Mouse (Mus musculus) CD4-positive, CD25-positive, alpha-beta regulatory T cell, adult 4 months (primary cell): ENCODE results near the gene Lamc2. TPM values are rescaled to one million over a fixed set of nuclear protein-coding genes. Genes with fewer than 3 reads are reported as not detected.
A peak's percentile ranks its signal among the peaks of the same experiment; 100 is the strongest.
"Not testable (repeated sequence)": the region's sequence is repeated elsewhere in the genome, so short reads cannot be mapped to it uniquely, and the experiment has no call there.

ENCODE experiments used
- ATAC-seq: one replicate; pipeline ENCODE4 v1.8.0; 2017
- polyA plus RNA-seq, 2 experiments: library from polyadenylated mRNA; unstranded; fragments of 100-300 nt; shearing (Covaris generic); gene quantifications; one replicate each; pipeline ENCODE4 v1.2.1; 2017

Gene Lamc2
- polyA plus RNA-seq, 2 experiments from 2014 or later: 0.35 to 0.50 TPM

GRCm38 (mm10) chr1:153094226-153095076 lies 91.8 kb downstream of the Lamc2 start:
- ATAC-seq: no peak

GRCm38 (mm10) chr1:153093581-153093980 lies 92.7 kb downstream of the Lamc2 start:
- ATAC-seq: no peak

- no peak for ATAC-seq
These were observed 93.1 kb downstream of the Lamc2 start for GRCm38 (mm10) chr1:153093172-153093571.

GRCm38 (mm10) chr1:153092237-153092975 lies 93.8 kb downstream of the Lamc2 start:
- ATAC-seq: peak; percentile 56

- ATAC-seq: peak; percentile 41
These were observed 94.6 kb downstream of the Lamc2 start for GRCm38 (mm10) chr1:153091438-153092236.

GRCm38 (mm10) chr1:153090807-153091206 lies 95.4 kb downstream of the Lamc2 start:
- ATAC-seq: no peak

GRCm38 (mm10) chr1:153090081-153090480 lies 96.2 kb downstream of the Lamc2 start:
- no peak for ATAC-seq

- no peak for ATAC-seq
These were observed 98.5 kb downstream of the Lamc2 start for GRCm38 (mm10) chr1:153087771-153088170.

- ATAC-seq: peak; percentile 98
These were observed 101.0 kb downstream of the Lamc2 start for GRCm38 (mm10) chr1:153085198-153085597.

GRCm38 (mm10) chr1:153084191-153084590 lies 102.1 kb downstream of the Lamc2 start:
- ATAC-seq: no peak

- ATAC-seq: not testable (repeated sequence)
These were observed 103.0 kb downstream of the Lamc2 start for GRCm38 (mm10) chr1:153083233-153083632.

GRCm38 (mm10) chr1:153075955-153076354 lies 110.3 kb downstream of the Lamc2 start:
- ATAC-seq: no peak

- ATAC-seq: no peak
These were observed 111.0 kb downstream of the Lamc2 start for GRCm38 (mm10) chr1:153075087-153075736.

GRCm38 (mm10) chr1:153073441-153073840 lies 112.8 kb downstream of the Lamc2 start:
- no peak for ATAC-seq

Other genes starting within 250 kb of the Lamc2 start
- gene Nmnat2, start 231.5 kb downstream of the Lamc2 start, polyA plus RNA-seq: under 1 TPM; 0.78 to 0.80 TPM
- gene Lamc1, start 146.3 kb upstream of the Lamc2 start, polyA plus RNA-seq: 10 to 100 TPM; 11.6 to 12.5 TPM
- under 1 TPM; 0.26 to 0.47 TPM for gene Shcbp1l, start 238.7 kb upstream of the Lamc2 start, polyA plus RNA-seq